Mouse (Mus musculus) hematopoietic stem cell, adult 5-6 weeks (primary cell): ENCODE data around the gene Wdr93. TPM values are rescaled to one million over a fixed set of nuclear protein-coding genes. Genes with fewer than 3 reads are reported as not detected.

Experiments used
- ATAC-seq, 2 experiments: fragments of 125-278 bp in 1 of 2; replicated peaks in 1 of 2; 2 replicates each; pipeline ENCODE4 v1.8.0; 2016 to 2017; ENCODE audit warnings: inconsistent platforms in 2 of 2, mild to moderate bottlenecking in 2 of 2, moderate number of reproducible peaks in 2 of 2, low read depth in 1 of 2, moderate TSS enrichment in 1 of 2; ENCODE audit not compliant: low FRiP score in 2 of 2, poor library complexity in 2 of 2, severe bottlenecking in 2 of 2, insufficient read depth in 1 of 2, low TSS enrichment in 1 of 2
- total RNA-seq: library from RNA; stranded (forward); fragments of 172-1452, 232-1000 nt; gene quantifications from 2 replicates; pipeline ENCODE4 v1.2.3, GENCODE M21; 2017

Gene Wdr93
- total RNA-seq: not detected in 2 replicates

DNA sequence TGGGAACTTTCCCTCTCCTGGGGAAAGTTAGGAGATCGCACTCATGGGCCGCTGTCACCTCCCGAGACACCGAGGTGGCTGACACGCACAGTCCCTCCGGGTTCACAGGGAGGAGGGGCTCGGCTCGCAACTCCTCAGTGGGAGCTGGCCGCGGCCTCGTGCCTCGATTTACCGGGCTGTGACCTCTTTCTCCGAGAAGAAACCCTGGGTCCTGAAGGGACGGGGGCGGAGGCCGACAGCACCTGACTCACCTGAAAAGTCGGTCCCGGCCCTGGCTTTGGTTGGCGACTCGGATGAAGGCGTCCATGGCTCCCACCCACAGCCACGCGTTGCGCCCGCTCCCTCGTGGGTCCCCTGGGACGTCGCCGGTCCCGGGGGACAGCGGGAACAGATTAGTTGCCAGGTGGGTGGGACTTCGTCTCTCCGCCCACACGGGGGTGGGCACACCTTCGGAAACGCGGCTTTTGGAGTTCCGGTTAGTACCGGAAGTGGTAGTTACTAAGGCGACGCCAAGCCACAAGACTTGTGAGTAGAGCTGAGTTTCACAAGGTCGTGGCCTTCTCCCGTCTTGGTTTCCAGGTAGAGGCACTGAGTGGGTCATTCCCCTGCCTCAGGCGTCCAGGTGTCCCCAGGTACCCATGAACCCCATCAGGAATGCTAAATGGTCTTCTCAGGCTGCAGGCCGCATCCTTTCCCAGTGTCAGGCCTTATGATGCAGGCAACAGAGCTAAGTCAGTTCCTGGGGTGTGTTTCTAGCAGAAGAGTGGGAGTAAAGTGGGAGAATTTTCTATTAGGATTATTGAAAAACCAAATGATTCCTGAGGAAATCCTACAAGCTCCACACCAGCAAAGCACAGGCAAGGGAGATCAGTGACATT is at the start of gene Wdr93, which contains the start of gene Pex11a:
Gene Wdr93 (plus strand): TSS at position 505 of the 878 bp plus-strand sequence.
Gene Pex11a (minus strand): TSS at position 473 of the 878 bp plus-strand sequence.
- peak; percentile 81 to 94 for ATAC-seq

GRCm38 (mm10) chr7:79696495-79696894 is 46.5 kb upstream of the Wdr93 start:
- ATAC-seq: no peak

- no peak for ATAC-seq
Measured at GRCm38 (mm10) chr7:79702755-79703154, 40.2 kb upstream of the Wdr93 start.

DNA sequence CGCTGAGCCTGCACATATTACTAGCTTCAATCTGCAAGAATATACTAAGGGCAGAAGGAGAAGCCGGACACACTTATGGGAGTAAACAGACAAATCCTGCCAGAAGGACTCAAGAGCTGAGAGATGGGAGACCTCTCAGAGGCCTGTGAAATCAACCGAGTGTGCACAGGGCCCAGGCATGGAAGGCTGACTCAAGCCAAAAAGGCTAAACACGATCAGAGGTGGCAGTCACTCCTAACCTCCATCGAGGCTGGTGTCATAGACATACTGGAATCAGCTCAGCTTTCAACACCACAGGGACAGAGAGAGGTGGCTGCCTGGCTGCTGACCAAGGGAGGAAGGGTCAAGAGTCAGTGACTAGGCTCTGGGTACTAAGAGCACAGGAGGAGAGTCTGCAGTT is 37.8 kb upstream of the Wdr93 start:
- ATAC-seq: no peak

DNA sequence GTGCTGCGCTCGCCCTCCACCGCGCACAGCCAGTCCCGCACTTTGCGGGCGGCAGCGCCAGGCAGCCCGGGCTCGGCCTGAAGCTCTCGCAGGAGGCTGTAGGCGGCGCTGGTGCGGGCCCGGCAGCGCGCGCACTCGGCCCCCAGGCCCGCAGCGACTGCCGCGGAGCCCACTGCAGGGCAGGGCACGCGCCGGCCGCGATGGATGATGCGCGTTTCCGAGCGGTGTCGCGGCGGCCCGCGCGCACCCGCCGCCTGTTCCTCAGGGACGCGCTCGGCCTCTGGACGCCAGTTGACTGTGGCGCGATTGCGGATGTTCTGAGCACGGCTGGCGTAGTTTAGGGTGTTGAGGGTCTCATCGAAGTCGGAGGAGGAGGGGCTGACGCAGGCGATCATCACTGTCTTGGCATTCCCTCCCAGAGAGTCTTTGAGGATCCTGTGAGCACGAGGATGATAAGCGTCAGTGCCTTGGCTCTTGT is 32.8 kb upstream of the Wdr93 start:
- ATAC-seq: peak in 1 of 2 experiments; percentile 22; a peak in 1 of 4 replicates

- ATAC-seq: no peak
Measured at GRCm38 (mm10) chr7:79710831-79711230, 32.1 kb upstream of the Wdr93 start.

DNA sequence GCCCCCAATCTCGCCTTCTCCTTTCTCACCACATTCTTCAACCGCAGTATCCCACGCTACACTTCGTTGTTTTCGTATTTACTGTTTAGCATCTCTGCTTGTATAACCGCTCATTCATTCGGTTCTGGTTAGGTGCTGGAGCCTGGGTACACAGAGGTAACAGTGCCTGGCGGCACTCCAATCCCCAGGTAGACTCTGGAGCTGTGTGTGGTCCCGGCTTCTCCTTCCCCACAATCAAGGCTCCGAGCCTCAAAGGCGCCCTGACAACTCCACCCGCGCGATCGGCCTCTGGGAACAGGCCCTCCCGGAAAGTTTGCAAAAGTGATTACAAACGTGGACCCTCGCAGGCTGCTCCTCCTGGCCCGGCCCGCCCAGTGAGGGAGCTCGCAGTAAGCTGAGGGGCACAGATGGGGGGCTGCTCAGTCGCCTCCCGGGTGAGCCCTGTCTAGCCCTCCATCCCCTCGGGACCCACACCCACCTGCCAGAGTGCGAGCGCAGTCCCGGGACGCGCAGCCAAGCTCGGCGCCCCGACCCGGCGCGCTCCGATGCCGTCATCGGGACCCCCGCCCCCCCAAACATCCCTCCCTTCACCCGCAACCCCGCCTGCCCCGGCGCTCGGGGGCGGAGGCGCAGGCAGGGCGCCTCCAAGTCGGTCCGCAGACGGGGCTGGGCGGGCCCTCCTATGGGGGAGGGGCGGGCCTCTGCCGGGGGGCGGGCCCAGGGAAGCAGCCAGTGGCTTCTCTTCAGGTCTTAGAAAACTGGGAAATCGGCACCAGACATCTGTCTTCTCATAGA is 27.6 kb upstream of the Wdr93 start, which contains the start of gene Kif7:
Gene Kif7 (minus strand): TSS at position 534 of the 795 bp plus-strand sequence.
- ATAC-seq: peak; percentile 32 to 59; a peak in 1 of 4 replicates

DNA sequence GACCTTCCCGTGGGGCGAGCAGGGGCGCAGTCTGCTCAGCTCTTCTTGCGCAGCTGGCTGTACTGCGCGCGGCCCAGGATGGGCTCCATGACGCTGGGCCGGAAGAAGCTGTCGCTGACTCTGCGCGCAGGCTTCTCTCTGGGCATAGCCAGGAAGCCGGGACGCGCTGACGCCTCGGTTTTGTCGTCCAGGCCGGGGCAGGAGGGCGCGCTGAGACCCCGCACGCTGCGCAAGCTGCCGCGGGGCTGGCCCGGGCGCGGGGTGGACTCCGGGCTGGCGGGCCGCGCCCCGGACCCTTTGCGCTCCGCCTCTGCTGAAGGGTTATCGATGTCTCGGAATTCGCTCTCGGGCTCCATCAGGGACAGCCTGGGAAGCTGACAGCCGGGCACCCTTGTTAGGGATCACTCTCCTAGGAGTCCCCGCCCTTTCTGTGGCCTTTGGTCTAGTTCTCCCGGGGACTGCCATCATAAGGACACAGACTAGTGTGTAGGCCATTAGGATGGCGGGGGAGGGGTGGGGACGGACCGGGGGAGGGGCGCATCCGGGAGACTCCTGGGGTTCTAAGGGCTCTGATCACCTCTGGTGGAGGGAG is 21.5 kb upstream of the Wdr93 start:
- ATAC-seq: peak; percentile 77

DNA sequence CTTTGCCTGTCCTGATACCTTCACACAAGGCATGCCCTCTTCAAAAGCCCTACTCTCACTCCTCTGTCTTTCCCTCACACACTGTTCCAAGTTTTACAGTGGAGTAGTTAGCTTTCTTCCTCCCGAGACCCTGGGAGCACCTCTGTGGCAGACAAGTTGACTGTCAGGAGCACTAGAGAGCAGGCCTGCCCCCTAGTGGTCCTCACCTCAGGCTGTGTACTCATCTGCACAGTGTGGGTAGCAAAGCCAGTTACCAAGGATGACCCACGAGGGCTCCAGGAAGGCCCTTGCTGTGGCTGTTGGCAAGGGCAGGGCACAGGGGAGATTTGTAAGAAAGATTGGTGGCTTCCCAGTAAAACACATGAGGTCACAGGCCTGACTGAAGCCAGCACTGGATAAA is 15.9 kb upstream of the Wdr93 start:
- ATAC-seq: peak; percentile 37 to 48; a peak in 2 of 4 replicates

- peak; percentile 71 to 73; a peak in 3 of 4 replicates for ATAC-seq
Measured at GRCm38 (mm10) chr7:79728219-79728618, 14.7 kb upstream of the Wdr93 start.

DNA sequence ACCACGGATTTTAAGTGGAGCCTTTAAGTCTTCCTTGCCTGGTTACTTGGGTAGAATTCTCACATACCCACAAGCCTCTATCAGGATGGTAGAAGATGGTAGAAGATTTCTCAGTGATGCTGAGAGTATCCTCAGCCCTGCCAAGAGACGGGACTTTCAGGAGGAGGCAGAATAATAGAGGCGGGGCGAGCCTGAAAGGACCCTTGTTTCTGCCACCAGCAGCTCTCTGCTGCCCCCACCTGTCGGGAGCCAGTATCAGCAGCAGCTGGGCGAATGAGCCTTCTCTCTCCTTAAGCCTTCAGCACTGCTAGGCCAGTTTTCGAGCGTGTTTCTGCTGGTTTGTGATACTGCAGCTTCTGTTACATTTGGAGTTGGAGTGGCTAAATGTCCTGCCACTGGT is 13.8 kb upstream of the Wdr93 start:
- peak; percentile 61 to 72; a peak in 3 of 4 replicates for ATAC-seq

DNA sequence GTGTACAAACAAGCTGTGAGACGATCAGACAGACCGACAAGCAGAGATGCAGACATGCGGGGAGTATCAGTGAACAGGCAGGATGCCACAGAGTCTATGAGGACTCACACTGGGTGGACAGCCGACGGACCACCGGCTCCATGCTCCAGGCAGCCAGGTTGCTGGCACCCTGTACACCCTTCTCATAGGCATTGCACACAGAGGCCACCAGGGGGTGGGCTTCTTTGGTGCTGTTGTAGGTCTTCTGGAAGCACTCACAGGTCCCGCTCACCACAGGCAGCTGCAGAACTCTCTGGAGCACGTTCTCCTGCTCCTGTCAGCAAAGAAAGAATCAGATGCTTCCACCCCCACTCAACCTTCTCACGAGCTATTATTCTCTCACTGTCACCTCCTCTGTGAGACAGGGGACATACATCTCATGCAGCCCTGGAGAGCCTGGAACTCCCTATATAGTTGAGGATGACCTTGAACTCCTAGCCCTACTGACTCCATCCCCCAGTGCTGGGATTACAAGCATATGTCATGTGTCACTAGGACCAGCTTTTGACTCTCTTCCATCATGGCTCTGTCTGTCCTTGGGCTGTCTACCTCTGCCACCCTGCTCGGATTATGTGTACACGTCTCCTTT is 13.1 kb upstream of the Wdr93 start:
- no peak for ATAC-seq

DNA sequence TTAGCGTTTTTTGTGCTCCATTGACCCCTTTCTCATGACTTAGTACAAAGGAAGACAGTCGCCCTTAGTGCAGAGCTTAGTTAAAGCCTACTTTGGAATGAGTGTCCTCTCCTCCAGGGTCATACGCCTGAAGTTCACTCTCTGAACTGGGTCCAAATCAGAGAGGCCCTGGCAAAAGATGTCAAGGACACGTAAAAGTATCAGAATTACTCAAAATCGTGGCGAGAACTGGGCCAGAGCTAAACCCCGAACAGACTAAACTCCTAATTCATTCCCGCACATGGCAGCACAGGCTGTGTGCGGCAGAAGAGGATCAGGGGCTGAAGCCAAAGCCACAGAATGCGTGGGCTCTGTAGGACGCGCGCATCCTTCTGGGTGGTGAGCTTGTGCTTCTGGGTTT is 11.5 kb upstream of the Wdr93 start:
- ATAC-seq: no peak

DNA sequence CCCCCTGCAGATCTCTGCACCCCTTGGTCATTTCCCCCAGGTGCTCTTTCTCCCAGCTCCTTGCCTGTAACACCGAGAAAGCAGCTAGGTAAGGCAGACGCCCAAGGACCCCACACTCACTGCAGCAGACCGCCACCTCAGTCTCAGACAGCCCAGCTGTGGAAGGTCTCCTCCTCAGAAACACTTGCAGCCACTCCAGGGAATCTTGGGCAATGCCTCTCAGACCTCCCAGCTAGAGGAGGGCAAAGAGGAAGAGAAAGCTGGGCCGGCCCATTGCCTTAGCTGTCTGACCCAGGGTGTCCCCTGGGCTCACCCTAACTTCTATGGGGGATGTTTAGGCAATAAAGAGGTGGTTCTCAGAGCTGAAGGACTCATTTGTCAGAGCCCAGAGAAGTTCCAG is 10.3 kb upstream of the Wdr93 start, which contains the start of gene Plin1:
Gene Plin1 (minus strand): TSS at position 282 of the 400 bp plus-strand sequence.
- no peak for ATAC-seq

DNA sequence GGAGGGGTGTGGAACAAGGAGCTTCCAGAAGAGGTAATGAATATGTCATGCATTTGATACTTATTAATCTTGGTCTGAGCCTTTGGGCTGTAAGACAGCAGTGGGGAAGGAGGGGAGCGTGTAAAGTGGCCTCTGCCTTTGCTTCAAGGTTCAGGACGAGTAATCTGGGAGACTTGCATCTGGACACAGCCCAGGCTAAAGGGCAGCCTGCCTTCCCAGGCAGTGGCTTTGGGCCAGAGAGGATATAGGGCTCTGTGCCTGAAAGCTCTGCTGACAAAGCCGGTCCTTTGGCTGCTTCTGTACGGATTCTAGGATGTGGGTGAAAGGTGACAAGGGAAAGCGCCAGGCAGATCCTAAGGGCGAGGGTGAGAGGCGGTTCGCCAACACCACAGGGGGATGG is 8.4 kb upstream of the Wdr93 start:
- ATAC-seq: no peak

GRCm38 (mm10) chr7:79736511-79736910 is 6.5 kb upstream of the Wdr93 start:
- ATAC-seq: no peak

DNA sequence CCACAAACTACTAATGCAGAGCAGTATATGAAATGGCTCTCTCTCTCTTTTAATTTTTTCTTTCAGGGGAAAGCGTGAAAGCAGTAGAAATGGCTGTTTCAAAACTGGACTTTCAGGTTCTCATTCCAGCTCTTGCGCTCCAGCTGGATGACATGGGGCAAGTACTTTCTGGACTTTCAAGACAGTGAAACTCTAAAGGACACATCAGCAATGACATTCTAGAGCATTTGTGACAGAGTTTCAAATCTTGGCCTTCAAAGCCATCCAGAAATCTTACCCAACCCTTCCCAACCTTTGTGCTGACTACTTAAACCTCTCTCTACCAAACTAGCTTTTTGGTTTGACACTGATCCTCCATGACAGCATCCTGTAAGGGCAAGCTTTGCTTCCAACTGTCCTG is 4.0 kb upstream of the Wdr93 start:
- no peak for ATAC-seq
